Mouse (Mus musculus) spleen, adult 2 months (tissue): ENCODE results near the gene Elp5. TPM values are rescaled to one million over a fixed set of nuclear protein-coding genes. Genes with fewer than 3 reads are reported as not detected.
"Not testable (repeated sequence)": the region's sequence is repeated elsewhere in the genome, so short reads cannot be mapped to it uniquely, and the experiment has no call there.

ENCODE experiments used
- DNase-seq, 2 experiments: peaks; one replicate each; pipeline versions ENCODE4 v3.0.0 to v3.0.0-alpha.2; 2012 to 2021; ENCODE audit warnings: low spot score in 2 of 2, low read depth in 1 of 2
- H3K27ac ChIP-seq: fragments of 200-500 bp; 2 replicates; pipeline ENCODE4 v1.5.1; 2012; ENCODE audit warnings: low read length, inconsistent platforms; ENCODE audit not compliant: insufficient read depth
- H3K27me3 ChIP-seq: fragments of 200-500 bp; 2 replicates; pipeline ENCODE4 v1.6.1; 2012; ENCODE audit warnings: mild to moderate bottlenecking, moderate library complexity, low read length, inconsistent platforms; ENCODE audit not compliant: control insufficient read depth, insufficient read depth
- H3K36me3 ChIP-seq: fragments of 200-500 bp; 2 replicates; pipeline ENCODE4 v1.6.1; 2012; ENCODE audit warnings: mild to moderate bottlenecking, low read length, inconsistent platforms; ENCODE audit not compliant: control insufficient read depth, insufficient read depth
- H3K4me1 ChIP-seq: fragments of 200-500 bp; 2 replicates; pipeline ENCODE4 v1.6.1; 2011; ENCODE audit warnings: inconsistent platforms; ENCODE audit not compliant: control insufficient read depth, insufficient read depth, insufficient read length
- H3K4me3 ChIP-seq: fragments of 200-500 bp; 2 replicates; pipeline ENCODE4 v1.5.1; 2011; ENCODE audit warnings: mild to moderate bottlenecking, inconsistent platforms; ENCODE audit not compliant: insufficient read depth, insufficient read length; ENCODE audit errors: extremely low read depth
- CTCF ChIP-seq: fragments of 200-500 bp; IDR thresholded peaks from 2 replicates; pipeline ENCODE4 v1.5.1; 2011; ENCODE audit warnings: mild to moderate bottlenecking, inconsistent platforms; ENCODE audit not compliant: insufficient read depth, insufficient read length, insufficient replicate concordance; ENCODE audit errors: extremely low read depth
- POLR2A ChIP-seq: fragments of 200-500 bp; IDR thresholded peaks from 2 replicates; pipeline ENCODE4 v1.6.1; 2011; ENCODE audit warnings: low read depth, low read length, inconsistent platforms
- WGBS: fragments of 180-500 bp; shearing (Covaris S2); methylation state at CpG from one replicate; pipeline ENCODE4 v1.1.7; 2018; 5-methylcytosine and 5-hydroxymethylcytosine counted together
- polyA plus RNA-seq: library from polyadenylated mRNA; depleted of rRNA; stranded (reverse); fragments of >200 nt; gene quantifications from 2 replicates; pipeline ENCODE4 v1.2.3, GENCODE M21; 2012

Gene Elp5
- polyA plus RNA-seq, 1 experiment: 32.5 TPM

DNA sequence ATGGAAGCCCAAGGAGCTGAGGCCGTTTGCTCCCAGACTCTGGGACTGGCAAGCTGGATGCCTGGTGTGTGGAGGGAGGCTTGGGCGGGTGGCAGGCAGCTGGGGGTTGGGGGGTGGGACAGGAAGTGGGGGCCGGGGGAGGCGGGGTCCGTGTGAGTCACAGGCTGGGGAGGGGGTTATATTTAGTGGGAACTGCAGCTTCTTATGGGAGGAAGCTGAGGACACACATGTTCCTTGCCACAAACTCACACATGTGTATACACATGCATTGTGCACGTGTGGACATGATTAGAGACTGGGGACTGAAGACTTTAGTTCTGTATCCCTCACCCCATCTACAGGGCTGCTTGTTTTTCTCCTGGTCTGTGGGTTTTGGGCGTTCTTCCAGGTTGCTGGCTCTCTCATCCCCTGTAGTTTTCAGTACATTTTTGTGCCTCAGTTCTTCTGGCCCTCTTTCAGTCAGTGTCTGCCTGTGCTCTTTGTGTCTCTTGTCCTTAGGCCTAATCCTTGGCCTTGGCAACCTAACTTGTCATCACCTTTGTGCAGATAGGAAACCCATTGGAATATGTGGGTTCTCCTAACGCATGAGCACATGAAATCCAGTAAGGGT is 37.8 kb upstream of the Elp5 start:
- H3K27ac ChIP-seq: no peak overlapping the region
- WGBS: 22% methylated on average over 8 of the region's 8 CpGs
- DNase-seq: no peak

DNA sequence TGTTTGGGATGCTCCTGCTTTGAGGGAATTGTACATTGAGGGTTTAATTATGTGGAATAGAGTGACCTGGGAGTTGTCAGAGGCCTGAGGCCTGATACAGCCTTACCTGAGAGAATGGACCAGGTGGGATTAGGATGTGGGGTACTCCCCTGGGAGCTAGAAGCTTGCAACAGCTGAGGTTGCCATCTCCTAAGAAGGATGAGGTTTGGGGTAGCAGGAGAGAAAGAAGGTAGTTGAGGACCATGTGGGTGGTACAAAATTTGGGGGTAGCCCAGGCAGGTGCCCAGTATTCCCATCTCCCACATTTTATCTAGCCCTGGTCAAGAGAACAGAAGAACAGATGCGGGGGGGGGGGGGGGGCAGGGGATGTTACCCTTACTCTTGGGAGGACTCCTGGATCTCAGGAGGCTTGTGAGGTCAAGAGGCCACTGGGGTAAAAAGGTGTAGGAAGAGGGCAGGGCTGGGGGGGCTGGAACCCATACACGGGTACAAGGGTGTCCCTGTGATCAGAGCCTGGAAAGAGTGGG is 37.2 kb upstream of the Elp5 start:
- TF ChIP-seq POLR2A: no peak
- TF ChIP-seq CTCF: no peak
- H3K4me3 ChIP-seq: no peak overlapping the region
- 10% methylated on average over 2 of the region's 2 CpGs for WGBS
- H3K4me1 ChIP-seq: peaks cover 11% of the 10 kb centered on the region; the same call in 1 of the 2 replicates
- H3K36me3 ChIP-seq: no peaks in the 10 kb centered on the region
- no peak for DNase-seq
- no peaks in the 10 kb centered on the region for H3K27me3 ChIP-seq
- no peak overlapping the region for H3K27ac ChIP-seq

More for the DNA sequence above, 37.8 kb upstream of the Elp5 start:
- Histone ChIP-seq H3K27me3 (no peaks in the 10 kb centered on the region), H3K4me3 (no peak overlapping the region), H3K4me1 (peaks cover 11% of the 10 kb centered on the region; the same call in 1 of the 2 replicates), H3K36me3 (no peaks in the 10 kb centered on the region)
- TF ChIP-seq POLR2A: no peak

- WGBS: 6% methylated on average over 22 of the region's 25 CpGs
- peak overlapping the region; percentile 52 for H3K4me3 ChIP-seq
- H3K4me1 ChIP-seq: peaks cover 11% of the 10 kb centered on the region; the same call in 1 of the 2 replicates
- TF ChIP-seq CTCF (no peak), POLR2A (no peak)
- DNase-seq: no peak
- peak overlapping the region; percentile 56 for H3K27ac ChIP-seq
- H3K27me3 ChIP-seq: no peaks in the 10 kb centered on the region
- H3K36me3 ChIP-seq: no peaks in the 10 kb centered on the region; the same call in 1 of the 2 replicates
These were observed 36.0 kb upstream of the Elp5 start for GRCm38 (mm10) chr11:70018131-70018990.

DNA sequence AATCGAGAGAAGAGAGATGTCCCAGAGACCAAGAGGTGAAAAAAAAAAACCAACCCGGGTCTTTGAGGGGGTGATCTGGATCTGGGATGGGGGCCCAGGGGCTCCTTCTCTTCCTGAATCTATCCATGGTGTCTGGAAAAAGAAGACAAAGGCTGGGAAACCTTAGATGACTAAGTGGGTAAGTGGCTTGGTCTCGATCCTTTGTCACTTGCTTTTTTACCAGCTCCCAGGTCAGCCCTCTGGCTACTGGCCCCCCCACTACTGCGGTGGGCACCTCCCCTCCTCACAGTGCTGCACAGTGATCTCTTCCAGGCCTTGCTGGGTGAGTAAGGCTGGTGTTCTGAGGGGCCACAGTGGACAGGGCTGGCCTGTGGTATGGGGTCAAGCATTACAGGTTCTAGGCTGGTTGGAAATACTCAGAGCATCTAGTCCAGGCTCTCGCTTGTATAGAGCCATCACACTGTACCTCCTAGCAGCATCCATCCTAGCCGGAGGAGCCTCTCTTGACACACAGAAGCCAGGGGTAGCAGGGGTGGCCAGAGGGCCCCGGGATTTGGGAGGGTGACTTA is 35.0 kb upstream of the Elp5 start:
- 71% methylated on average over 7 of the region's 7 CpGs for WGBS
- Histone ChIP-seq H3K4me3 (no peak overlapping the region), H3K27me3 (no peaks in the 10 kb centered on the region), H3K4me1 (peaks cover 11% of the 10 kb centered on the region; the same call in 1 of the 2 replicates), H3K27ac (no peak overlapping the region), H3K36me3 (peaks cover 2% of the 10 kb centered on the region)
- no peak for DNase-seq
- TF ChIP-seq CTCF (no peak), POLR2A (no peak)

GRCm38 (mm10) chr11:70016669-70017068 is 34.4 kb upstream of the Elp5 start, which contains the start of gene Dlg4:
TSS of gene Dlg4 (plus strand) at chr11:70016942.
- WGBS: 93% methylated on average over 3 of the region's 3 CpGs
- H3K4me3 ChIP-seq: no peak within 1 kb of the TSS
- no peak for DNase-seq
- H3K27ac ChIP-seq: peak within 1 kb of the TSS; percentile 56
- H3K36me3 ChIP-seq: peaks cover 8% of the 10 kb centered on the region
- H3K27me3 ChIP-seq: no peaks in the 10 kb centered on the region
- TF ChIP-seq CTCF: no peak
- TF ChIP-seq POLR2A: no peak
- peaks cover 11% of the 10 kb centered on the region; the same call in 1 of the 2 replicates for H3K4me1 ChIP-seq

- H3K27me3 ChIP-seq, DNase-seq, H3K4me3 ChIP-seq, H3K4me1 ChIP-seq, H3K27ac ChIP-seq: not testable (repeated sequence)
- 91% methylated on average over 2 of the region's 2 CpGs for WGBS
- H3K36me3 ChIP-seq: peaks cover 12% of the 10 kb centered on the region
These were observed 33.9 kb upstream of the Elp5 start for GRCm38 (mm10) chr11:70016177-70016576.

GRCm38 (mm10) chr11:70015677-70016076 is 33.4 kb upstream of the Elp5 start:
- Histone ChIP-seq H3K27me3 (no peaks in the 10 kb centered on the region), H3K36me3 (peaks cover 15% of the 10 kb centered on the region), H3K4me1 (peaks cover 7% of the 10 kb centered on the region; the same call in 1 of the 2 replicates), H3K4me3 (no peak overlapping the region), H3K27ac (no peak overlapping the region)
- TF ChIP-seq CTCF: no peak
- DNase-seq: no peak
- 74% methylated on average over 6 of the region's 6 CpGs for WGBS
